Mouse (Mus musculus): ENCODE measurements around the gene Hip1.

Hip1 gene

DNA sequence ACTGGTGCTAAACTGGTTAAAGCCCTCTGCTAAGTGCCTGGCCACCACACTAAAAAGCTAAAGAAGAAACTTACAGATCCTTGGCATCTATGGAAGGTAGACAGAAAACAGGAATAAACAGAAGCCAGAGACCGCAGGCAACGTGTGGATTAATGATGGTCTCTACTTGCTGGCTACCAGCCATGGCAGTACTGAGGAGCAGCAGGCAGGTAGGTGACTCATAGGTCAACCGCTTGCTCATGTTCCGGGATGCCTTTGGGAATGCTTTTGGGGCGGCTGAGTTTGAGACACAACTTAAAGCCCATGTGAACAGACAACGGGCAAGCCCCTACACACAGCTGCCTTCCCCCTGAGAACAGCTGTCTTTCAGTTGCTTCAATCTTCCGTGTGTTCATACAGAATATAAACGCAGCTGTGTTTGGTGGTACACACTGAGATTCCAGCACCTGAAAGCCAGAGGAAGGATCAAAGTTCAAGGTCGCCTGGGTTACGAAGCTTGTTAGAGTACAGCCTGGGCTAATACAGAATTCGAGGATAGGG is 13.5 kb downstream of the Hip1 start:
- no peak for DNase-seq (ENCODE audit: low spot score)

DNA sequence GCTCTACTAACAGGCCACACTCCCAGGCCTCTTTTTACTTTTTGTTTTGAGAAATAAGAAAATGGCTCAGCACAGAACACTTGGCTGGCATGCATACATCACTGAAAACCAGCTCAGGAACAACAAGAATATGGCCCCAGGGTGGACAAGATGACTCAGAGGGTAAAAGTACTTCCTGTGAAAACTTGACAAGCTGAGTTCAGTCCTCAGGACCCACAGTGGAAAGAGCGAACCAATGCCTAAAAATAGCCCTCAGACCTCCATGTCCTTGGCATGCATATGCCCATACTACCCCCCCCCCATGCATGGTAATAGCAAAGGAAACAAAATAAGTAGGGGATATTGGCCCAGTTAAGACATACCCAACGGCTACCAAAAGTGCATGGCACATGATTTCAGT is 15.0 kb downstream of the Hip1 start:
- no peak for DNase-seq (ENCODE audit: low spot score)

DNA sequence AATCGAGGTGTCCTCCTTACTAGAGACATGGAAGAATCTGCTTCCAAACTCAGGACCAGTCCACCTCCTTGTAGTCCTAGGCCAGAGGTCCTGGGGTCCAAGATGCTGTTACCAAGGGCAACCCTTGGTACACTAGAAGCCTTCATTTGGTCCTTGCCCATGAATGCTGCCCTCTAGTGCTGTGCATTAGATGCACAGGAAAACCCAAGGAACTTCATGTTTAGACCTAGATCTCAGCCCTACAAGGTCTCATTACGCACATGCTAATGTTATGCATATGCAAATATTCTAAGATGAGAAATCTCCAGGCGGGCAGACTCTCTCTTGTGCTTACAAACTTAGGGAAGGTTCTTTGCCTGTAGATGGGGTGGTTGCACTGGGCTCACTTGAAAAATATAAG is 15.6 kb downstream of the Hip1 start:
- DNase-seq (ENCODE audit: low spot score) = no peak

DNA sequence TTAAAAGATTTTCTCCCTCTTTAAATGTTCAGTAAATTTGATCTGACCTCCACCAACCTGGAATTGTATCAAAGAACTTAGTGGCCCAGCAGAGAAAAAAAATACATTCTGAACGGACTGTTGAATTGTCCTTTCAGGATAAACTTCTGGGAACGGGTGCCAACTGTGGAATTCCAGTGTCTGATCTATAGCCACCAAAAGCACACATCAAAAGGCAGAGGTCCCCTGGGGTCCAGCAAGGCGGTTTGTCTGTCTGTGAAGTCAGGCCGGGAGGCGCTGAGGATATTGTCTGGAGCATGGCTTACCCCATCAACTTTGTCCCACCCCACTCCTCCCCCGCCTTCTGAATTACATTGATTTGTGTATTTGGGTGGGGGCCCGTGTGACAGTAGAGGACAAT is 16.9 kb downstream of the Hip1 start:
- DNase-seq (ENCODE audit: low spot score) = no peak

DNA sequence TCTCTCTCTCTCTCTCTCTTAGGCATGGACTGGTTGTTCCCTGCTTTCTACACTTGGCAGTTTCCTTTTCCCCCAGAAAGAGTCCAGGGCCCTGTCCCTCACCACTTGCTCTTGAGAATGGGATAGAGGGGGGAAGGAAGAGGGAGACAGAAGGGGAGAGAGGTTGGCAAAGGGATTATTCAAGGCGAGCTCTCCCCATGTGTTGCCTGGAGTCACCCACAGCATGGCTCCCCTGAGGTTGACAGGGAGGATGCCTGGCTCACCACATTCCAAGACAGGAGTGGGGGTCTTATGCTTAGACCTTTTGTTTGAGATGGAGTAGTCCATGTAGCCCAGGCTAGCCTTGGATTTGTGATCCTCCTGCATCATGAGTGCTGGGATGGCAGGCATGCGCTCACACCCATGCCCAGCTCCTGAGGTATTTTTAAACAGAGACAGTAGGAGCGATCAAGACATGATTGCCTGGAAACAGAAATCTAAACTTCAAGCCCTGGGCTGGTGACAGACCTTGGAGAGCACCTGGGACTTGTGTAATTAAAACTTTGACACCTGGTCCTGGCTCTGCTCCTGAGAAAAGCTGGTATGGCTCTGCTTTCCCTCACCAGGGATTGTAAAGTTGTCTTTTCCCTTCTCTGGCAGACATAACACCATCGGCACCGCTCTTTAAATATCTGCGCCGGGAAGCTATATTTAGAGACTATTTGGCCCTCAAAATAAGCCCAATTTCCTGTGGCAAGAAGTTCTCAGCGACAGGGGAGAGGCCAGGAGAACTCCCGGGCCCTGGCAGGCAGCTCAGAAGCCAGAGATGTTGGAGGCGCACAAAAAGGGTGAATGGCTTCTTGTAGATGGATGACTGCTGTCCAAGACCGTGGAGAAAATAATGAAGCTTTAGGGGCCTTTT is 20.0 kb downstream of the Hip1 start:
- DNase-seq (ENCODE audit: low spot score) = no peak

DNA sequence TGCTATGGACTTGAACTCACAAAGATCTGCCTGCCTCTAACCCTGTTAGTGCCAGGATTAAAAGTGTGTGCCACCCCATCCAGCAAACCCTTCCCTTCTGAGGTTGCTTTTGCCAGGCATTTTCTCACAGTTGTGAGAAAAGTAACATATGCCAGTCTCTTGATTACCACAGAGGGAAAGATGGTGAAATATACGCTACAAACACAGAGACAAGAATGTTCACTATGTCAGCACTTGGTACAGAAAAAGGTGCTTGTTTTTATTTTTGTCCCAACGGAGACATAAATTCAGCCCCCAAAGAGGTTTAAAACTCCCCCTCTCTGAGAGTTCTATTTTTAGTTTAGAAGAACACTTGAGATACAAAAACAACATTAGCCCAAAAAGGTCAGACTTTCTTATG is 20.8 kb downstream of the Hip1 start:
- DNase-seq (ENCODE audit: low spot score) = no peak

DNA sequence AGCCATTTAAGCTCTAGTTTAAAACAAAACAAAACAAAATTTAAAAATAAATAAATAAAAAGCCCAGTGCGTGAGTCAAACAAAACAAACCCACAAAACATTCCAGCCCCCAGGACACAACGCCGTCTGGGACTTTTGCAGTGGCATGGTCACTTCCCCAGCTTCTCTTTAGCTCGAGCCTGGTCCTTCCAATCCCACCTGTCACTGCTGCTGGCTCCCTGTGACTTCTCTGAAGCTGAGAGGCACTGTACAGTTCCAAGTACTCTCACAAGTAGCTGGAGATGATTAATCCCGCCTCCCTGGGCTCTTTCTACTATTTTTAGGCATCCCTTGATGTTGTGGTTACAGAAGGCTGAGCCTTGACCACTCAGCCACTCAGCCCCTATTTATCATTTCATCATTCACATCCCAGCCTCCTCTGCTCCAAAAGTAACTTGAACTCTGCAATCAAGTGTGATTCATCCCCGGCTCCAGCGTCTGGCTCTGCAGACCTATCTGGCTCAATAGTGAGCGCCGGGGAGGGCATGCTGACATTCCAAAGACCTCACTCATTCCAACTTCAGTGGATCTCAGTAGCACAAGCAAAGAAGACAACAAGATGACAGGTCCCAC is 22.7 kb downstream of the Hip1 start:
- DNase-seq (ENCODE audit: low spot score) = no peak

DNA sequence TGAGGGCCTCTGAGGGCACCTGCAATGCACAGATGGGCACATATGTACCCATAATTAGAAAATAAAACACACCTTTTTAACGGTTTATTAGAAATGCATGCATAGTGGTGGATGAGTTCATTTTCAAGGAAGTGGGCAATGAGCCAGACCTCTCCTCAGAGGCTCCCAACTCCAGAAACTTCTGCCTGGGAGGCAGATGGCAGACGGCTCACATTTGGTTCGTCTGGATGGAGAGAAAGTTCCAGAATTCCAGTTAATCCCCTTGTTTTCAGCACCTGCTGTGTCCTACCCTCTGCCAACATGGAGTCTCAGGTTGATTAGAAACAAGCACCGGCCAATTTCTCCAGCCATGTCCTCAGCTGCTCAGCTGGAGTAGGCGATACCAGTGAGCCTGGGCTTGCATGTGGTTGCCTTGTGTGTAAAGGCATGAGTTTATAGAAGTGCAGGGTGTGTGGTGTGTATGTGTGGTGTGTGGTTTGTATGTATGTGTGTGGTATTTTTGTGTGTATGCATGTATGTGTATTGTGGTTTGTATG is 27.5 kb downstream of the Hip1 start:
- DNase-seq (ENCODE audit: low spot score) = no peak

DNA sequence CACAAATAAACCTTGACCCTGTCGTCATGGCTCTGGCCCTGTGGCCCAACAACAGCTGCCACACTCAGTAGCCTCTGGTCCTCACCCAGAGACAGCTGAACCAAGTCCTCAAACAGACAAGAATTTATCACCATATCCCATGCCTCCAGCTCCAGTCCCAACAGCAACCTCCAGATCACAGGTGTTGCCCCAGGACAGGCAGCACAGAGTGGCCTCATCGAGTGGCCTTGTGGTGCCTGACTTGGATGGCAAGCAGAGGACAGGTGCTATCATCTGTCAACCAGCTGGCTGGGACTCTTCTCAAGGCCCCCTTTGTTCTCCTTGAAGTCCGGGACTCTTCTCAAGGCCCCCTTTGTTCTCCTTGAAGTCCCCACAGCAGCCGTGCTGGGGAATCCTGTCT is 31.8 kb downstream of the Hip1 start:
- no peak for DNase-seq (ENCODE audit: low spot score)

DNA sequence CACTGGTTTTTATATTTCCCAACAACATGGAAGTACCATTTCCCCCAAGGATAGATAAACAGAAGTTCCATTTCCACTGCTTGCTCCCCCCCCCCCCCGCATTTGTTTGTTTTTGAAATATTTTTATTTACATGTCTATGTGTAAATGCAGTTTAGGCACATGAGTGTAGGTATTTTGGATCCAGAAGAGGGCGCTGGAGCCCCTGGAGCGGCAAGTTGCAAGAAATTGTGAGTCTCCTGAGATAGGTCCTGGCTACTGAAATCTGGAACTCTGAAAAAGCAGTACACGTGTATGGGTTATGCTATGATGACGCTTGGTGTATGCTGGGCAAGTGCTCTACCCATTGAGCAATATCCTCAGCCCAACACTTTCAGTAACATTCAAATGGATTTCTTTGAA is 33.8 kb downstream of the Hip1 start:
- DNase-seq (ENCODE audit: low spot score) = no peak

DNA sequence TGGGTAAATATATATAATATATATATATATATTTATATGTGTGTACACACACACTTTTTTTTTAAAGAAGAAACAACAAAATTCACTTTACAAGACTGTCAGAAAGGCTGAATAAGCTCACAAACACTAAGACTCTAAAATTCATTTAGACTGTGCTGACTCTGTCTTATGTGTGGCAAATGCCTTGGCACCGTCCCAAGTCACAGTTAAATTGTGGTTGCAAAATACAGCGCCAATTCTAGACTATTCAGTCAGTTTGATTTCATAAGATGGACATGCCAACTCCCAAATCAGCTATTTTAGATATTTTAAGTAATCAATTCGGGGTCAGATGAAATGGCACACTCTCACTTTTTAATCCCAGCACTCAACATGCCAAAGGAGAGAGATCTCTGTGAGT is 36.6 kb downstream of the Hip1 start:
- DNase-seq (ENCODE audit: low spot score) = no peak

DNA sequence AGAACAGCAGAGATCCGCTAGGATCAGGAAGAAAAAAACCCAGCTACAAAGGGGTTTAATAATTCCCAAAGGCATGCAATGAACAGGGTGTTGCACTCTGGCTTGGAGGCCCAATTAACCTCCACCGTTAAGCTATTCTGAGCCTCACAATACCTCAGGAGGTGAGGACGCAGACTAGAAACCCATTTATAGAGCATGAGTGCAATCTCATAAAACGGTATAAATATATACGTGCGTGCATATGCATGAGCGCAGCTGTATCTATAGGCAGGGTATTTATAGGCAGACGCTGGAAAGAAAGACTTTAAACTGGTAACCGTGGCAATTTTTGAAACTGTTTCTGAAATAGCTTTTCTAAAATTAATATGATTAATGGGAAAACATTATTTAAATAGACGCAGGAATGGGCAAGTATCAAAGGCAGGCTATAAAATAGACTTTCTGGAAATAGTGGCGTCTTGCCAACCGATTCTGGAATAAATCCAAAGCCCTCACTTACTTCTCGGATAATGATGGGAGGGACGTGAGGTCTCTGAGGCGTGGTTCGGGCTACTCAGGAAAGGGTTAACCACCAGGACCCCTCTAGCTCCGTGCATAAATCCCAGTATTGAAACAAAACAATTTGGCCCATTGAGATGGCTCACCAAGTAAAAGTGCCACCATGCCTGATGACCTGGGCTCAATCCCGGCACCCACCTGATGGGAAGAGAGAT is 37.2 kb downstream of the Hip1 start:
- no peak for DNase-seq (ENCODE audit: low spot score)

DNA sequence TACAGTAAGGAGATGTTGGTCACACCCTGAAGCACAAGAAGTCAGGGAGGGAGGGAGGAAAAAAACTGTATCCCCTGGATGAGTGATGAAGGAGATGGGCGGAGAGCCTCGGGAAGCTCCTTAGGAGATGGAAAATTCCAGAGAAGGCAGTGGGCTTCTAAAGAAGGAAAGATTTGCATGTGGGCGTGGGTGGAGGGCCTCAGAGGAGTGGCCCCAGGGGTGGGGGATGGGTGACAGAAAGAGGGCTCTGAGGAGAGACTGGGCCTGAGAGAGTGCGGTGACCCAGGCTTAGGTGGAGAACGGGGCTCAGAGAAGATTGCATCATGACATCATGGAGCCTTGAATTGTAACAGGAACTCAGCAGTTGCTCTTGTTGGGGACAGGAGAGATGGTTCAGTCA is 39.5 kb downstream of the Hip1 start:
- DNase-seq (ENCODE audit: low spot score) = no peak

DNA sequence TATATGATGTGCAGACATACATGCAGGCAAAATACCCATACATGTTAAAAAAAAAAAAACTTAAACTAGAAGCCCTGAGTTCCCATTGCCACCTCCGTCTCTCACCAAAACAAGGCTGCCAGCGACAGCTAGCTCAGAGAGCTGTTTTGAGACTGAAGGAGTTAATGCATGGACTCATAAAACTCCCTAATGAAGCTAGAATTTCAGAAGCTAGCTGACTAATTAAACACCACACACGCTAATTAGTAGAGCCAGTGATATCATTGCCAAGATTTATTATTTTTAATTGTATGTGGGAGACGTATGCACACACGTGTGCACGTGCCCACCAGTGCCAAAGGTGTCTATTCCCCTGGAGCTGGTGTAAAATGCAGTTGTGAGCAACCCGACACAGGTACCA is 42.0 kb downstream of the Hip1 start:
- no peak for DNase-seq (ENCODE audit: low spot score)

DNA sequence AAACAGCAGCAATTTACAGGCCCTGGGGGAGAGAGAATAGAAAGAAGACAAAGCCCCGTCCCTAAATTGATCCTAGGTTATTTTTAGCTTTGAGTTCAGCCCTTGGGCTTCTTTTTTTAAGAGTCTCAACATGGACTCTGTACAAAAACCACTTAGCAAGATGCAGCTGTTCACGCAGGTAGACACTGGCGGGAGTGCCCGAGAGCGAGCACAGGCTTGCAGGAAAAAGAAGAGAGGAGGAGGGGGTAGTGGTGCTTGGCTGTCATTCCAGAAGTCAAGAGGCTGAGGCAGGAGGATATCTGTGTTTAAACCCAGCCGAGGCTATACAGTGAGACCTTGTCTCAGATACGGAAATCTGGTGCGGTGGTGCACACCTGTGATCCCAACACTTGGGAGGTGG is 42.9 kb downstream of the Hip1 start:
- DNase-seq (ENCODE audit: low spot score) = no peak

DNA sequence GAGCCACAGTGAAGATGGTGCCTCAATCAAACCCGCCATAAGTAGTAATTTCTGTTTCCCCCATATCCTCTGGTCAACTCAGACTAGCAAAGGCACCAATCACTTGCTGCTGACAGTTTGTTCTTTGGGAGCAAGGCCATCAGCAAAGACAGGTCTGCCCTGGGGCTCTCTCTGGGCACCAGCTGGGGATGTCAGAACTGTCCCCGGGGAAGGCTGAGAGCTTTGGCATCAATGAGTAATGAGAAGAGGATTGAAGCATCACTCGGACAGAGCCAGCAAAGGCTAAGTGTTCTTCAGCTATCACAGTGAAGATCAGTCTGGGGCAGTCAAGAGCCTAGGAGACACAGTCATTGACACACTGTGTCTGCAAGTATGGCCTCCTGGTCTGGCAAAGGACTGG is 46.0 kb downstream of the Hip1 start:
- DNase-seq (ENCODE audit: low spot score) = no peak

DNA sequence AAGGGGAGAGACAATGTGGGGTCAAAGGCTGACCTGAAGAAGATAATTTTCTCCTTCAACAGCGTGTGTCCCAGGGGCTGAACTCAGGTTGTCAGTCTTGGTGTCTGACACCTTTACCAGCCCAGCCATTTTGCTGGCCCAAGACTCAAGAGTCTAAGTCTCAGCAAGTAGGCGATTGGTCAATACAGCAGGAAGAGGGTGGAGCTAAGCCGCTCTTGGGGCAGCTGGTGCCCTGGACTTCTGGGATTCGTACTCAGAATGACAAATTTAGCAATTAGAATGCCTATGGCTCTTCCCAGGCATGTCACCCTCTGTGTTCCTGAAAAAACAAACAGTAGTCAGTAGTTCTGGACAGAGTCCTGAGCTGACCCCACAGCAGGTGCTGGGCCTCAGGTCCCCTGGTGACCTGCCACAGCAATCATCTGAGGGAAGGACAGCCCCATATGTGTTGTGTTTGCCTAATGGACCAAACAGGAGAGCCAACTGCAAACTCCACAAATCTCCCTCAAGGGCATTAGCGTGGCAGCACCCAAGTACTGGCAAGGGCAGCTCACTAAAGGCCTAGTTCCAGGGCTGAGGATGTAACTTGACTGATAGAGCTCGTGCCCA is 47.5 kb downstream of the Hip1 start:
- no peak for DNase-seq (ENCODE audit: low spot score)

DNA sequence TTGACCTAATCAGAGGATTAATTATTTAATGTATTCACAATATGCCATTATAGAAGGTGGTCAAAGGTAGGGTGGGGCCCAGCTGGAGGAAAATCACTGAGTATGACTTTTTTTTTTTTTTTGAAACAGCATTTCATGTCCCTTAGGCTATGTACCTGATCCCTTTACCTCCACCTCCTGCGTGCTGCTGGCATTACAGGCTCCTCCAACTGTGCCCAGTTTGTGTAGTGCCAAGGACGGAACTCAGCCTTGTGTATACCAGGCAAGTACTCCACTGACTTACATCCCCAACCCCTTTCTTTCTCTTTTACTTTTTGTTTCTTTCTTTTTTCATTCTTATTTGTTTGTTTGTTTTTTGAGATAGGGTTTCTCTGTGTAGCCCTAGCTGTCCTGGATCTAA is 48.4 kb downstream of the Hip1 start:
- no peak for DNase-seq (ENCODE audit: low spot score)

DNA sequence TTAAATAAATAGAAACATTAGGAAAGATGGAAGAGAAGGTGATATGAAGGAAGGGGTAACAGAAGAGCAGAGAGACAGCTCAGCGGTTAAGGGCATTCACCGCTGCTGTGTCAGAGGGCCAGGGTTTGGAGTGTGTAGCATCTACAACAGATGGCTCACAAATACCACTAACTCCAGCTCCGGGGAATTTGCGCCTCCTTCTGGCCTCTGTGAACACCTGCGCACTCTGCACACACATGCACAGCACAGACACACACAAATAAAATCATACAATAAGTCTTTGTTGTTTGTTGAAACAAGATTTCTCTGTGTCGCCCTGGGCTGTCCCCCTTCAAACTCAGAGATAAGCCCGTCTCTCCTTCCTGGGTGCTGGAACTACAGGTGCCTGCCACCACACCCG is 49.4 kb downstream of the Hip1 start:
- no peak for DNase-seq (ENCODE audit: low spot score)

DNA sequence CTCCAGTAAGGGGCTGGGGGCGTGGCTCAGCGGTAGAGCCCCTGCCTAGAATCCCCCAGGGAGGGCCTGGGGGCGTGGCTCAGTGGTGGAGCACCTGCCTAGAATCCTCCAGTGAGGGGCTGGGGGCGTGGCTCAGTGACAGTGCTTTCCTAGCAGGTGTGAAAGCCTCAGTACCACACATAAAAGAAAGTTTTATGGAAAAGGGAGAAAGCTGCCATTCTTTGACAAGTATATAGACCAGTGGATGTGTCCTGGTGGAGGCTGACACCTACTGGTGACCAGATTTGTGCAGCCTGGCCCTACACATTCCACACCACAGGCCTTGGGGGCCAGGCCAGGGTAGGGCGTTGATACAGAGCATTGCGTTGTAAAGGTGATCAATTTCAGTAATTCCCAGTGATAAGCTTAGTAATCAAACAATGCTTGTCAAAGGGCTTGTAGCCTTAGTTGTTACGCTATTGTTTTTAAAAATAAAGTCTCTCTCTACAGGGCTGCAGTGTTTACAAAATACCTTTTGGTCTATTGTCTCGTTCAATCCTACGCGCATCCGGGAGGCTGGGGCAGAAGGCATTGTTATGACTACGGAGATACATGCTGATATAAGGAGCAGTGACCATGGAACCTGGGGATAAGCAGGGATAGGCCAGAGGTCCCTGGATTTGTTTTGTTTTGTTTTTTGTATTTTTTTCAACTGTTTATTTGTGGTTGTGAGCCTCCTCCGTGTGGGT is 50.6 kb downstream of the Hip1 start:
- no peak for DNase-seq (ENCODE audit: low spot score)

DNA sequence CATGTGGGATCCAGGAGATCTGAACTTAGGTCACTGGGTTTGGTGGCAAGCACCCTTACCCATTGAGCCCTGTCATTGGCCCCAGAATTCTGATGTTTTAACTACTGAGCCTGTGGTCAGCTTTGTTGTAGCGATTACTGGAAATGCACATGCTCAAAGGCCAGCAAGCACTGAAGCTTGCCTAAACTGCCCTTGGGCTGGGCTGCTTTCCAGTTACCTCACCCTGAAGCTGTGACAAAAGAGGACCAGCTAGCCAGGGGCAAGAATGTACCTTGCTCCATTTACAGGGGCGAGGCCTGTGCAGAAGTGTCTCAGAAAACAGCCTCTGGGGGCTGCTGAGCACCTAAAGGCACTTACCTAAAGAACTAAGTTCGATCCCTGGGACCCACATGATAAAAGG is 51.8 kb downstream of the Hip1 start:
- DNase-seq (ENCODE audit: low spot score) = no peak

DNA sequence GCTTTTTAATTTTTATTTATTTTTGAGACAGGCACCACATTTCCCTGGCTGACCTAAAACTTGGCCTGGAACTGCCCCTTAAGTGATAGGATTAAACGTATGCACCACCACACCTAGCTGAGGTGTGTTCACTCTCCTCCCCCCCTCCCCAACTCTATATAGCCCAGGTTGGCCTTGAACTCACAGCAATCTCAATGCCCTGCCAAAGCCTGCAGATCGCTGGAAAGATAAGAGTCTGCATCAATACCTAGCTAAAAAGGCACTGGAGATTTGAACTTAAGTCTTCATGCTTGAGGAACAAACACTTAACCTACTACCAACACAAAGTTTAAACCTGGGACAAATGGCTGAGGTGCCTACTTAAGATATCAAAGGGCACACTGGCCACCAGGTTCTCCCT is 52.8 kb downstream of the Hip1 start:
- no peak for DNase-seq (ENCODE audit: low spot score)

All from layer of hippocampus, adult 9-10 months (tissue).